Mouse (Mus musculus): ENCODE data around the gene Rpap3. TPM values are rescaled to one million over a fixed set of nuclear protein-coding genes. Genes with fewer than 3 reads are reported as not detected.
"Not testable (repeated sequence)": the region's sequence is repeated elsewhere in the genome, so short reads cannot be mapped to it uniquely, and the experiment has no call there.

The Rpap3 gene
- polyA plus RNA-seq, 1 experiment from 2014 or later: 36.2 TPM

- Histone ChIP-seq H3K4me1 (peaks cover 7% of the 10 kb centered on the region; the same call in 1 of the 2 replicates), H3K27me3 (ENCODE audit: low read depth, poor library complexity, severe bottlenecking) (no peaks in the 10 kb centered on the region), H3K27ac (no peak overlapping the region), H3K36me3 (peaks cover 63% of the 10 kb centered on the region), H3K9me3 (replicated peaks) (no peaks in the 10 kb centered on the region), H3K4me3 (no peak overlapping the region)
- WGBS: 91% methylated on average over 7 of the region's 7 CpGs
- DNase-seq (ENCODE audit: low spot score): no peak
Measured at GRCm38 (mm10) chr15:97673256-97674000, 32.2 kb downstream of the Rpap3 start.

GRCm38 (mm10) chr15:97672211-97672765 is 33.3 kb downstream of the Rpap3 start:
- Histone ChIP-seq H3K4me3 (no peak overlapping the region), H3K27ac (no peak overlapping the region), H3K27me3 (ENCODE audit: low read depth, poor library complexity, severe bottlenecking) (no peaks in the 10 kb centered on the region), H3K4me1 (peaks cover 7% of the 10 kb centered on the region; the same call in 1 of the 2 replicates), H3K36me3 (peaks cover 51% of the 10 kb centered on the region), H3K9me3 (replicated peaks) (no peaks in the 10 kb centered on the region)
- WGBS: 88% methylated on average over 9 of the region's 9 CpGs
- no peak for DNase-seq (ENCODE audit: low spot score)

DNA sequence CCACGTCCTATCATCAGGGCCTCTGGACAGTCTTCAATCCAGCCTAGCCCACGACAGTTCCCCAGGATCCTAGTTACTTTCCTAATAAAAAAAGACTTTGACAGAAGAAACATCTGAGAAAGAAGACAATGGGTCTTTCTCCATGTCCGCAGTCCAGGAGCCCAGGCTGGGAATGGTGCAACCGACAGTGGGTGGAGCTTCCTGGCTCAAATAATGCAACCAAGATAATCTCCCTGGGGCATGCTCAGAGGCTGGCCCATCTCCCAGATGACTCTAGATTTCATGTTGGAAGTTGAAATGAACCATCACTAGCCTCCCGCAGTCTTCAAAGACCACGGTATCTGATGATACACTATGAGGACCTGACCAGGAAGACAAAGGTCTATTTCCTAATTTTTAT is 35.1 kb downstream of the Rpap3 start:
- no peaks in the 10 kb centered on the region for H3K27me3 ChIP-seq (ENCODE audit: low read depth, poor library complexity, severe bottlenecking)

DNA sequence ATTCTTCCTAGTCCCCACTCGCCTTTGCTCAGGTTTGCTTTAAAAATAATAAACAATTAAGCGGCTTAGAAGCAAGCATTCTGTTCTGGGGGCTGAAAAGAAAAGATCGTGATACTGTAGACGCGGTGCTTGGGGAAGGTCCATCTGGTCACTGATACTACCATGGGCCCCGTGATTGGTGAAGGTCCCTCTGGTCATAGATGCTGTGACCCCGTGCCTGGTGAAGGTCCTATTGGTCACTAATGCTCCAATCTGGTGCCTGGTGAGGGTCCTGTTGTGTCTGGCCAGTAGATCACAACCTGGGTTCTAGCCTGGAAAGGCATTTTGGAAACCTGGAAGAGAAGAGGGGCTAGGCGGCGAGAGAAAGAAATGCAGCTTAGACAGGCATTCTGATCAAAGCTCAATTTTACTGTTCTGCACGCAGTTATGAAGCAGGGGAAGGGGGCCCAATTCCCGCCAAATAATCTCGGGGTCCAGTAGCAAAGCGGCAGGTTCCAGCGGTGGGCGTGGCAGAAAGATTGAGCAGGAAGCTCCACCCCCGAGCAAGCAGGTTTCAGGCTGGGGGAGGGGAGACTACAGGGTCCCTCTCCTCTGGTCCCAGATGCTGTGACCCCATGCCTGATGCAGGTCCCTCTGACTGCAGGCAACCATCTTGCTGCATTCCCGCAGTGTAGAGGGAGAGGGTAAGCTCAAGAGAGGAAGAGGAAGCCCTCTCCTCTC is 37.3 kb downstream of the Rpap3 start:
- H3K4me3 ChIP-seq; H3K9me3 ChIP-seq (replicated peaks); H3K27me3 ChIP-seq (ENCODE audit: low read depth, poor library complexity, severe bottlenecking); DNase-seq (ENCODE audit: low spot score): not testable (repeated sequence)
- Histone ChIP-seq H3K27ac (peak overlapping the region; percentile 38; the same call in 1 of the 2 replicates), H3K4me1 (peaks cover 10% of the 10 kb centered on the region), H3K36me3 (peaks cover 12% of the 10 kb centered on the region)
- 65% methylated on average over 17 of the region's 17 CpGs for WGBS

More for the DNA sequence above, 35.1 kb downstream of the Rpap3 start:
- DNase-seq (ENCODE audit: low spot score): no peak
- 91% methylated on average over 6 of the region's 6 CpGs for WGBS
- H3K4me3 ChIP-seq: no peak overlapping the region
- peaks cover 7% of the 10 kb centered on the region; the same call in 1 of the 2 replicates for H3K4me1 ChIP-seq
- no peak overlapping the region for H3K27ac ChIP-seq
- H3K36me3 ChIP-seq: peaks cover 34% of the 10 kb centered on the region
- no peaks in the 10 kb centered on the region for H3K9me3 ChIP-seq (replicated peaks)

DNA sequence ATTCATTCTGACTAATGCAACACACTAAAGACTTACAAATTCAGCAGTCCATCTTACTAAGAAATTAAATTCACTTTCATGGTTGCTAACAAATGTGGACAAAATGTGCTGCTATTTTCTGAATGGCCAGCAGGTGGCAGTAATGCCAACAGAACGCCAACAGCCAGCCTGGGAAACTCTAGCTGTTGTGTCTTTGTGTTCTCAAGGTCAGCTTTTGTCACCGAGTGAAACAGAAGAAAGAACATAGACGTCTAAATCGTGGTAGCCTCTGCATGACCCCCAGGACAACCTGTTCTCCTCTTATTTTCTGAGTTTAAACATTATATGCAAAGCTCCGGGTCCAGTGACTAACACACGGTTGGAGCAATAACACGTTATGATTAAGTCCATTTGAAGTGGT is 38.2 kb downstream of the Rpap3 start:
- Histone ChIP-seq H3K36me3 (peaks cover 4% of the 10 kb centered on the region; the same call in 1 of the 2 replicates), H3K27ac (peak overlapping the region; percentile 38; the same call in 1 of the 2 replicates), H3K4me1 (peaks cover 9% of the 10 kb centered on the region), H3K27me3 (ENCODE audit: low read depth, poor library complexity, severe bottlenecking) (no peaks in the 10 kb centered on the region), H3K4me3 (no peak overlapping the region), H3K9me3 (replicated peaks) (no peaks in the 10 kb centered on the region)
- 41% methylated on average over 7 of the region's 7 CpGs for WGBS
- DNase-seq (ENCODE audit: low spot score): peak; percentile 80

DNA sequence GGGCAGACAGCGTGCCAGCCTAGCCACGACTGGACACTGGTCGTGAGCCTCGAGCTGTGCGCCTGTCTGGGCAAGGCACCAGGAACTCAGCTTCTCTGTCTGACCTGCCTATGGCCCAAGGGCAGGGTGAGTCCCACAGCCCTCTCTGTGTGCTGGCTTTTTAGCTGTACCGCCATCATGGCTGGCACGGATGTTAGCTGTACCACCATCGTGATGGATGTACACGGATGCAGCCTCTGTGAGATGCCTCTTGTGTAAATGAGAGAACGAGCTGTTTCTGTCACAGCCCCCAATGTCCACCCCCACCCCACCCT is 39.2 kb downstream of the Rpap3 start:
- WGBS: 91% methylated on average over 10 of the region's 10 CpGs
- Histone ChIP-seq H3K9me3 (replicated peaks) (no peaks in the 10 kb centered on the region), H3K27ac (no peak overlapping the region), H3K27me3 (ENCODE audit: low read depth, poor library complexity, severe bottlenecking) (no peaks in the 10 kb centered on the region), H3K36me3 (no peaks in the 10 kb centered on the region), H3K4me1 (peaks cover 3% of the 10 kb centered on the region; the same call in 1 of the 2 replicates), H3K4me3 (no peak overlapping the region)
- no peak for DNase-seq (ENCODE audit: low spot score)

GRCm38 (mm10) chr15:97665770-97666456 is 39.7 kb downstream of the Rpap3 start:
- WGBS: 78% methylated on average over 25 of the region's 25 CpGs
- DNase-seq (ENCODE audit: low spot score): no peak
- H3K4me3 ChIP-seq: no peak overlapping the region
- H3K27me3 ChIP-seq (ENCODE audit: low read depth, poor library complexity, severe bottlenecking): no peaks in the 10 kb centered on the region
- H3K27ac ChIP-seq: no peak overlapping the region
- peaks cover 3% of the 10 kb centered on the region; the same call in 1 of the 2 replicates for H3K4me1 ChIP-seq
- no peaks in the 10 kb centered on the region for H3K36me3 ChIP-seq
- no peaks in the 10 kb centered on the region for H3K9me3 ChIP-seq (replicated peaks)

GRCm38 (mm10) chr15:97664981-97665668 is 40.5 kb downstream of the Rpap3 start:
- Histone ChIP-seq H3K27ac (no peak overlapping the region), H3K4me1 (peaks cover 3% of the 10 kb centered on the region; the same call in 1 of the 2 replicates), H3K9me3 (replicated peaks) (no peaks in the 10 kb centered on the region), H3K27me3 (ENCODE audit: low read depth, poor library complexity, severe bottlenecking) (no peaks in the 10 kb centered on the region), H3K36me3 (no peaks in the 10 kb centered on the region), H3K4me3 (no peak overlapping the region)
- WGBS: 63% methylated on average over 16 of the region's 16 CpGs
- no peak for DNase-seq (ENCODE audit: low spot score)

GRCm38 (mm10) chr15:97663750-97664406 is 41.7 kb downstream of the Rpap3 start:
- Histone ChIP-seq H3K27me3 (ENCODE audit: low read depth, poor library complexity, severe bottlenecking) (no peaks in the 10 kb centered on the region), H3K27ac (peak overlapping the region; percentile 48; the same call in 1 of the 2 replicates), H3K9me3 (replicated peaks) (no peaks in the 10 kb centered on the region), H3K36me3 (no peaks in the 10 kb centered on the region), H3K4me1 (peaks cover 3% of the 10 kb centered on the region; the same call in 1 of the 2 replicates), H3K4me3 (peak overlapping the region; percentile 55)
- peak; percentile 74 for DNase-seq (ENCODE audit: low spot score)
- 9% methylated on average over 19 of the region's 19 CpGs for WGBS

- no peaks in the 10 kb centered on the region for H3K36me3 ChIP-seq
- WGBS: 93% methylated on average over 8 of the region's 8 CpGs
- no peaks in the 10 kb centered on the region for H3K9me3 ChIP-seq (replicated peaks)
- H3K4me3 ChIP-seq: no peak overlapping the region
- peaks cover under 1% of the 10 kb centered on the region; the same call in 1 of the 2 replicates for H3K4me1 ChIP-seq
- no peaks in the 10 kb centered on the region for H3K27me3 ChIP-seq (ENCODE audit: low read depth, poor library complexity, severe bottlenecking)
- no peak overlapping the region for H3K27ac ChIP-seq
- no peak for DNase-seq (ENCODE audit: low spot score)
Measured at GRCm38 (mm10) chr15:97658755-97659116, 46.9 kb downstream of the Rpap3 start.

- 85% methylated on average over 26 of the region's 26 CpGs for WGBS
- no peak for DNase-seq (ENCODE audit: low spot score)
- H3K4me3 ChIP-seq: no peak overlapping the region
- no peaks in the 10 kb centered on the region for H3K36me3 ChIP-seq
- H3K4me1 ChIP-seq: no peaks in the 10 kb centered on the region
- no peaks in the 10 kb centered on the region for H3K9me3 ChIP-seq (replicated peaks)
- H3K27ac ChIP-seq: no peak overlapping the region
- no peaks in the 10 kb centered on the region for H3K27me3 ChIP-seq (ENCODE audit: low read depth, poor library complexity, severe bottlenecking)
Measured at GRCm38 (mm10) chr15:97657856-97658754, 47.5 kb downstream of the Rpap3 start.
